Mouse (Mus musculus): ENCODE measurements at regions not wholly inside any gene's neighbourhood (a gene's known extent, or its start where the extent isn't known, plus 50 kb on each side); places are given as distances from the start of the nearest gene placed in this dataset.

- Histone ChIP-seq H3K4me3 (ENCODE audit: insufficient read depth, poor library complexity, severe bottlenecking) (no peak overlapping the region), H3K79me3 (ENCODE audit: low read depth) (no peaks in the 10 kb centered on the region), H3K79me2 (ENCODE audit: control insufficient read depth, insufficient read depth) (no peaks in the 10 kb centered on the region), H3K36me3 (ENCODE audit: control insufficient read depth, insufficient read depth) (no peaks in the 10 kb centered on the region), H3ac (ENCODE audit: control insufficient read depth, insufficient read length, low read depth) (no peak overlapping the region), H3K27me3 (ENCODE audit: control insufficient read depth, insufficient read depth, insufficient read length) (peaks cover 3% of the 10 kb centered on the region)
- TF ChIP-seq MAX (IDR thresholded peaks at IDR 0.05) (no peak), FOSL1 (IDR thresholded peaks at IDR 0.05; ENCODE audit: insufficient read depth, low read length, poor library complexity, severe bottlenecking) (no peak), CTCF (IDR thresholded peaks at IDR 0.05; ENCODE audit: control insufficient read depth, insufficient read depth, insufficient read length) (no peak), CEBPB (IDR thresholded peaks at IDR 0.05; ENCODE audit: low read depth) (no peak), MYOG (IDR thresholded peaks at IDR 0.05; ENCODE audit: control insufficient read depth, extremely low read depth, insufficient read length) (no peak), MYOD1 (IDR thresholded peaks at IDR 0.05; ENCODE audit: control insufficient read depth, insufficient read length, low read depth) (no peak), USF1 (IDR thresholded peaks at IDR 0.05; ENCODE audit: low read depth) (no peak)
These were observed 605.8 kb upstream of the Slc35b3 start for GRCm38 (mm10) chr13:39566491-39566890.

- no peaks in the 10 kb centered on the region for H3K36me3 ChIP-seq (ENCODE audit: control insufficient read depth, insufficient read depth)
- H3K27me3 ChIP-seq (ENCODE audit: control insufficient read depth, insufficient read depth, insufficient read length), result no peaks in the 10 kb centered on the region
- H3K4me3 ChIP-seq (ENCODE audit: insufficient read depth, poor library complexity, severe bottlenecking), result no peak overlapping the region
- H3K79me3 ChIP-seq (ENCODE audit: low read depth), result no peaks in the 10 kb centered on the region
- TF ChIP-seq MAX (IDR thresholded peaks at IDR 0.05) (no peak), USF1 (IDR thresholded peaks at IDR 0.05; ENCODE audit: low read depth) (no peak), FOSL1 (IDR thresholded peaks at IDR 0.05; ENCODE audit: insufficient read depth, low read length, poor library complexity, severe bottlenecking) (no peak), CTCF (IDR thresholded peaks at IDR 0.05; ENCODE audit: control insufficient read depth, insufficient read depth, insufficient read length) (no peak), MYOG (IDR thresholded peaks at IDR 0.05; ENCODE audit: control insufficient read depth, extremely low read depth, insufficient read length) (no peak), CEBPB (IDR thresholded peaks at IDR 0.05; ENCODE audit: low read depth) (no peak), MYOD1 (IDR thresholded peaks at IDR 0.05; ENCODE audit: control insufficient read depth, insufficient read length, low read depth) (no peak)
- H3ac ChIP-seq (ENCODE audit: control insufficient read depth, insufficient read length, low read depth), result no peak overlapping the region
- no peaks in the 10 kb centered on the region for H3K79me2 ChIP-seq (ENCODE audit: control insufficient read depth, insufficient read depth)
These were observed 577.2 kb upstream of the Slc35b3 start for GRCm38 (mm10) chr13:39537724-39538440.

- no peak overlapping the region for H3K4me3 ChIP-seq (ENCODE audit: insufficient read depth, poor library complexity, severe bottlenecking)
- no peaks in the 10 kb centered on the region for H3K79me3 ChIP-seq (ENCODE audit: low read depth)
- H3K79me2 ChIP-seq (ENCODE audit: control insufficient read depth, insufficient read depth), result no peaks in the 10 kb centered on the region
- TF ChIP-seq CEBPB (IDR thresholded peaks at IDR 0.05; ENCODE audit: low read depth), result no peak
- no peak for TF ChIP-seq CTCF (IDR thresholded peaks at IDR 0.05; ENCODE audit: control insufficient read depth, insufficient read depth, insufficient read length)
- no peak for TF ChIP-seq FOSL1 (IDR thresholded peaks at IDR 0.05; ENCODE audit: insufficient read depth, low read length, poor library complexity, severe bottlenecking)
- TF ChIP-seq USF1 (IDR thresholded peaks at IDR 0.05; ENCODE audit: low read depth), result no peak
- no peak for TF ChIP-seq MYOD1 (IDR thresholded peaks at IDR 0.05; ENCODE audit: control insufficient read depth, insufficient read length, low read depth)
- TF ChIP-seq MAX (IDR thresholded peaks at IDR 0.05), result no peak
- TF ChIP-seq MYOG (IDR thresholded peaks at IDR 0.05; ENCODE audit: control insufficient read depth, extremely low read depth, insufficient read length), result no peak
- no peak overlapping the region for H3ac ChIP-seq (ENCODE audit: control insufficient read depth, insufficient read length, low read depth)
- no peaks in the 10 kb centered on the region for H3K27me3 ChIP-seq (ENCODE audit: control insufficient read depth, insufficient read depth, insufficient read length)
- no peaks in the 10 kb centered on the region for H3K36me3 ChIP-seq (ENCODE audit: control insufficient read depth, insufficient read depth)
These were observed 565.8 kb upstream of the Slc35b3 start for GRCm38 (mm10) chr13:39526469-39526868.

- Histone ChIP-seq H3K36me3 (ENCODE audit: control insufficient read depth, insufficient read depth) (no peaks in the 10 kb centered on the region), H3ac (ENCODE audit: control insufficient read depth, insufficient read length, low read depth) (no peak overlapping the region), H3K4me3 (ENCODE audit: insufficient read depth, poor library complexity, severe bottlenecking) (no peak overlapping the region), H3K79me2 (ENCODE audit: control insufficient read depth, insufficient read depth) (no peaks in the 10 kb centered on the region), H3K79me3 (ENCODE audit: low read depth) (no peaks in the 10 kb centered on the region), H3K27me3 (ENCODE audit: control insufficient read depth, insufficient read depth, insufficient read length) (no peaks in the 10 kb centered on the region)
- TF ChIP-seq FOSL1 (IDR thresholded peaks at IDR 0.05; ENCODE audit: insufficient read depth, low read length, poor library complexity, severe bottlenecking) (no peak), MYOG (IDR thresholded peaks at IDR 0.05; ENCODE audit: control insufficient read depth, extremely low read depth, insufficient read length) (no peak), MAX (IDR thresholded peaks at IDR 0.05) (no peak), USF1 (IDR thresholded peaks at IDR 0.05; ENCODE audit: low read depth) (no peak), MYOD1 (IDR thresholded peaks at IDR 0.05; ENCODE audit: control insufficient read depth, insufficient read length, low read depth) (no peak), CTCF (IDR thresholded peaks at IDR 0.05; ENCODE audit: control insufficient read depth, insufficient read depth, insufficient read length) (no peak), CEBPB (IDR thresholded peaks at IDR 0.05; ENCODE audit: low read depth) (no peak)
These were observed 563.2 kb upstream of the Slc35b3 start for GRCm38 (mm10) chr13:39523856-39524301.

GRCm38 (mm10) chr13:39523246-39523850, 562.7 kb upstream of the Slc35b3 start:
- TF ChIP-seq CTCF (IDR thresholded peaks at IDR 0.05; ENCODE audit: control insufficient read depth, insufficient read depth, insufficient read length) (no peak), MYOD1 (IDR thresholded peaks at IDR 0.05; ENCODE audit: control insufficient read depth, insufficient read length, low read depth) (no peak)
- Histone ChIP-seq H3ac (ENCODE audit: control insufficient read depth, insufficient read length, low read depth) (no peak overlapping the region), H3K27me3 (ENCODE audit: control insufficient read depth, insufficient read depth, insufficient read length) (no peaks in the 10 kb centered on the region), H3K79me2 (ENCODE audit: control insufficient read depth, insufficient read depth) (no peaks in the 10 kb centered on the region), H3K4me3 (ENCODE audit: insufficient read depth, poor library complexity, severe bottlenecking) (no peak overlapping the region), H3K36me3 (ENCODE audit: control insufficient read depth, insufficient read depth) (no peaks in the 10 kb centered on the region), H3K79me3 (ENCODE audit: low read depth) (no peaks in the 10 kb centered on the region)

Data from C2C12 (cell line).